Mouse (Mus musculus): ENCODE results near the gene Cxcl15. TPM values are rescaled to one million over a fixed set of nuclear protein-coding genes. Genes with fewer than 3 reads are reported as not detected.

The Cxcl15 gene
- total and polyA plus RNA-seq, 2 experiments from 2014 or later, result 0.08 to 0.19 TPM

DNA sequence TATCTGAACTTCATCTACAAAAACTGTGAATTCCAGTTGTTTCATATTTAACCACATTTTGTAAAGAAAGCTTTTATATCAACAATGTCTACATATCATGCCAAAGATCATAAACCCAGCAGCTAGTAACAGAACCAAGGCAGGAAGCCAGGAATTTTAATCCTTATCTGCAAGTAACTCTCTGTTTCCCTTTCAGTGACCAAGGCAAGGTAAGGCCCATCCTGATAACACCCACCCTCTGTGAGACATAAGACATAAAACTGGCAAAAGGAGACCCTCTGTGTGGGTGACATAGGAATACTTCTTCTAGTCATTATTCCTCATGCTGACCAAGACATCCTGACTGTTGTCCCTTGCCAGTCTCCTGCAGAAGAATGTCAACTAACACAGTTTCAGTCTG, 10.2 kb downstream of the Cxcl15 start:
- Histone ChIP-seq H3K27ac (ENCODE audit: low read depth) (no peak overlapping the region), H3K9ac (replicated peaks; ENCODE audit: low read depth, low read length) (no peak overlapping the region), H3K4me2 (ENCODE audit: low read depth, low read length) (no peak overlapping the region), H3K36me3 (replicated peaks; ENCODE audit: control insufficient read depth, insufficient read depth, low read length) (no peaks in the 10 kb centered on the region), H3K4me1 (ENCODE audit: control insufficient read depth, insufficient read depth) (no peaks in the 10 kb centered on the region), H3K4me3 (ENCODE audit: low read depth, low read length) (no peak overlapping the region), H3K27me3 (ENCODE audit: control insufficient read depth, insufficient read depth, low read length) (no peaks in the 10 kb centered on the region), H3K9me3 (replicated peaks; ENCODE audit: control insufficient read depth, low read length) (no peaks in the 10 kb centered on the region)
- ATAC-seq (ENCODE audit: insufficient read depth, low read depth) (no peak), DNase-seq (ENCODE audit: low spot score) (no peak)
- TF ChIP-seq CTCF (IDR thresholded peaks at IDR 0.05; ENCODE audit: low read depth) (no peak), EP300 (IDR thresholded peaks at IDR 0.05; ENCODE audit: low read depth) (no peak)

DNA sequence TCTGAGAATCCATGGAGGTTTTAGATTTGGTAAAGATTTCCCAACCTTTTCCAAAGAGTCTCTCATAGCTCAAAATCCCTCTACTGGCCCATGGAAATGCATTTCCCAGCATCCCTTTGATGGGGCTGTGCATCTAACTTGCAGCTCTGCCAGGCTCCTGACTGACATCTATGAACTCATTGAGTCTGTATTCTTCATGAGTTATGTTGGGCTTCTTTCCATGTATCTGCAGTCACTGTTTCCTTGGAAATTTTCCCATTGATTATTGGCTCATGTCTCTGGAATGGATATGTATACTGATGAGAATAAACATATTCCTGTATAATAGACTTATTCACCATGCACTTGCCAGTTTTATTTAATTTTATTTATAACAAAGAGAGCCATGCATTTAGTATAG, 11.7 kb downstream of the Cxcl15 start:
- ATAC-seq (ENCODE audit: insufficient read depth, low read depth), result no peak
- TF ChIP-seq CTCF (IDR thresholded peaks at IDR 0.05; ENCODE audit: low read depth) (no peak), EP300 (IDR thresholded peaks at IDR 0.05; ENCODE audit: low read depth) (no peak)
- no peak overlapping the region for H3K4me2 ChIP-seq (ENCODE audit: low read depth, low read length)
- no peaks in the 10 kb centered on the region for H3K4me1 ChIP-seq (ENCODE audit: control insufficient read depth, insufficient read depth)
- H3K9me3 ChIP-seq (replicated peaks; ENCODE audit: control insufficient read depth, low read length), result no peaks in the 10 kb centered on the region
- no peak overlapping the region for H3K9ac ChIP-seq (replicated peaks; ENCODE audit: low read depth, low read length)
- H3K4me3 ChIP-seq (ENCODE audit: low read depth, low read length), result no peak overlapping the region
- H3K27me3 ChIP-seq (ENCODE audit: control insufficient read depth, insufficient read depth, low read length), result no peaks in the 10 kb centered on the region
- no peak overlapping the region for H3K27ac ChIP-seq (ENCODE audit: low read depth)
- no peaks in the 10 kb centered on the region for H3K36me3 ChIP-seq (replicated peaks; ENCODE audit: control insufficient read depth, insufficient read depth, low read length)
- no peak for DNase-seq (ENCODE audit: low spot score)

DNA sequence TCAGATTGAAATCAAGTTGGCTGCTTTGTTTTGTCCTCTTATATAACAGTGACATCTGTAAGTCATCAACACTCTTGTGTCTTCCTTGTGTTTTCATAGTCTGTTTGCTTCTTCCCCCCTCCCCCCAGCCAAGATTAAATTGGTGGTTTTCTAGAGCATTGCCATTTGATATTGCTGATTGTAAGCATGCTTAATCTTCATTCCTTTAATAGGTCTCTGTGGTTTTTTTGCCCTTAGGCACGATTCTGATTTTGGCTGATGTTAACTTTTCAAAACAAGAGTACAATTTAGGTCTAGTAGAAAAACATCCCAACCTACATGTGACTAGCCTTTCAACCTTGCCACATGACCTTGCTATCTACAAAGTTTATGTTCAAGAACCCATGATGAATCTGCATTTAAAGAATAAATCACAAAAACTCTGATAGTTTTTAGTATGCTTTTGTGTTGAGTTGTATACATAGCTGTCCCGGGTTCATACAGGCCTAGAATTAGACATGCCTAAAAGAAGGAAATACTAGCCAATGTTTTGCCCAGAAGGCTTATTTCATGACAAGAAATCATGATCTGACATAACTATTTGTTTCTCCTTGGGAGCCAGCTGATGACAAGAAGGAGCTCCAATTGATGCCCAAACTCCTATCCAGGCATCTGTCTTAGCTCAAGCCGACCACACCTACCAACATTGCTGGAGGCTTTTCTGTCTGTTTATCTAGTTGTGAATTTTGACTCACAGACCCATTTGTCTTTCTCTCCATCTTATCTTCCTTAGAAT, 13.0 kb downstream of the Cxcl15 start:
- Histone ChIP-seq H3K36me3 (replicated peaks; ENCODE audit: control insufficient read depth, insufficient read depth, low read length) (no peaks in the 10 kb centered on the region), H3K27me3 (ENCODE audit: control insufficient read depth, insufficient read depth, low read length) (no peaks in the 10 kb centered on the region), H3K27ac (ENCODE audit: low read depth) (no peak overlapping the region), H3K9me3 (replicated peaks; ENCODE audit: control insufficient read depth, low read length) (no peaks in the 10 kb centered on the region), H3K4me3 (ENCODE audit: low read depth, low read length) (no peak overlapping the region), H3K4me2 (ENCODE audit: low read depth, low read length) (no peak overlapping the region), H3K4me1 (ENCODE audit: control insufficient read depth, insufficient read depth) (no peaks in the 10 kb centered on the region), H3K9ac (replicated peaks; ENCODE audit: low read depth, low read length) (no peak overlapping the region)
- ATAC-seq (ENCODE audit: insufficient read depth, low read depth) (no peak), DNase-seq (ENCODE audit: low spot score) (no peak)
- no peak for TF ChIP-seq CTCF (IDR thresholded peaks at IDR 0.05; ENCODE audit: low read depth)
- TF ChIP-seq EP300 (IDR thresholded peaks at IDR 0.05; ENCODE audit: low read depth), result no peak
- WGBS, result 69% methylated on average over 3 of the region's 3 CpGs

DNA sequence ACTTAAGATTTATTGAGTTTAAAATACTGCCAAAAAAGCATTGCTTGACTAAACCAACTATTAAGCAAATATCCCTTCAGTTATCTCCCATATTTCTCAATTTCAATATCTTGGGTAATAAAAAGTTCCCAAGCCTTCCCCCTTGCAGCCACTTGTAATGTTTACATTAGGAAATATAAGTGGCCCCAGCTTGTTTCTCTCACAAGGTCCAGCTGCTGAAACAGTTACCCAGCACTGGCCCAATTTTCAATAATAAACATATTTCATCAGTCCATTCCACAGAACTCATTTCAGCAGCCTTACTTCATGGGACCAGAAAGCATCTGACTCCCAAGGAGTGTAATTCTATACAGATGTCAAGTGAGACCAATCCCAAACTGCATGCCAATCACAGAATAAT, 25.4 kb downstream of the Cxcl15 start:
- H3K9me3 ChIP-seq (replicated peaks; ENCODE audit: control insufficient read depth, low read length), result no peaks in the 10 kb centered on the region
- TF ChIP-seq EP300 (IDR thresholded peaks at IDR 0.05; ENCODE audit: low read depth) (no peak), CTCF (IDR thresholded peaks at IDR 0.05; ENCODE audit: low read depth) (no peak)
- H3K4me1 ChIP-seq (ENCODE audit: control insufficient read depth, insufficient read depth), result no peaks in the 10 kb centered on the region
- H3K9ac ChIP-seq (replicated peaks; ENCODE audit: low read depth, low read length), result no peak overlapping the region
- no peaks in the 10 kb centered on the region for H3K27me3 ChIP-seq (ENCODE audit: control insufficient read depth, insufficient read depth, low read length)
- no peak overlapping the region for H3K27ac ChIP-seq (ENCODE audit: low read depth)
- no peak for DNase-seq (ENCODE audit: low spot score)
- H3K4me3 ChIP-seq (ENCODE audit: low read depth, low read length), result no peak overlapping the region
- ATAC-seq (ENCODE audit: insufficient read depth, low read depth), result no peak
- H3K36me3 ChIP-seq (replicated peaks; ENCODE audit: control insufficient read depth, insufficient read depth, low read length), result no peaks in the 10 kb centered on the region
- H3K4me2 ChIP-seq (ENCODE audit: low read depth, low read length), result no peak overlapping the region

DNA sequence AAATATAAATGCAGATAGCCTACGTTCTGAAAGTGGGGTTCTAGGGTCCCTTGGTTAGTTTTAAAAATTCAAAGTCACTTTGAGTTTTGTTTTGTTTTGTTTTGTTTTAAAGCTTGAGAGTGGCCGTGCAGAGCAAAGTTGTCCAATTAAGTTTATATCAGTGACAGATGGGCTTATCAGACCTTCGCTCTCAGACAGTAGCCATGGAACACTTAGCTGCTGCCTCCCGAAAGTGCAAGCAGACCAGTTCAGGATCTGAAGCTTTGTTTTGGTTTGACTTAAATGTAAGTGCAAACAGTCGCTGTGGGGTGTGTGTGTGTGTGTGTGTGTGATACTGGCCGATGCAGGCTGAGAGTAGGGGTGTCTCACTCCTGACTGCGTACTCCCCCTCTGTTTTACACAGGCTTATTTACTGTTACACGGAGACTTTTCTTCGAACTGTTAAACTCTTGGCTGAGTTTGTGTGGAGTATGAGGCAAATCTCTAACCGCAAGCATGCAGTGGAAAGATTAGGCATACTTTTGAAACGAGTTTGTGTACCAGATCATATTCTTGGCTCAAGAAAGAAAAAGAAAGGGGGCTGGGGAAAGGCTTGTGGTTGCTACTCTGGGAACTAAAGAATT, 37.9 kb downstream of the Cxcl15 start:
- H3K4me3 ChIP-seq (ENCODE audit: low read depth, low read length), result no peak overlapping the region
- H3K27ac ChIP-seq (ENCODE audit: low read depth), result 0 out of 2 replicates have a peak overlapping the region, but pooled peaks have one; percentile 19
- no peaks in the 10 kb centered on the region for H3K9me3 ChIP-seq (replicated peaks; ENCODE audit: control insufficient read depth, low read length)
- peak overlapping the region; percentile 34; the same call in 1 of the 2 replicates for H3K4me2 ChIP-seq (ENCODE audit: low read depth, low read length)
- 45% methylated on average over 11 of the region's 11 CpGs for WGBS
- H3K36me3 ChIP-seq (replicated peaks; ENCODE audit: control insufficient read depth, insufficient read depth, low read length), result no peaks in the 10 kb centered on the region
- DNase-seq (ENCODE audit: low spot score), result peak; percentile 13
- ATAC-seq (ENCODE audit: insufficient read depth, low read depth), result peak; percentile 24; the same call in 1 of the 2 replicates
- H3K9ac ChIP-seq (replicated peaks; ENCODE audit: low read depth, low read length), result no peak overlapping the region
- H3K27me3 ChIP-seq (ENCODE audit: control insufficient read depth, insufficient read depth, low read length), result no peaks in the 10 kb centered on the region
- peaks cover 5% of the 10 kb centered on the region; the same call in 1 of the 2 replicates for H3K4me1 ChIP-seq (ENCODE audit: control insufficient read depth, insufficient read depth)
- TF ChIP-seq EP300 (IDR thresholded peaks at IDR 0.05; ENCODE audit: low read depth) (no peak), CTCF (IDR thresholded peaks at IDR 0.05; ENCODE audit: low read depth) (no peak)
